Mouse (Mus musculus): Measurements from ENCODE around the gene Hoxb3. TPM values are rescaled to one million over a fixed set of nuclear protein-coding genes. Genes with fewer than 3 reads are reported as not detected.

Hoxb3 gene
- polyA plus RNA-seq, 1 experiment from 2014 or later: 13.9 TPM

DNA sequence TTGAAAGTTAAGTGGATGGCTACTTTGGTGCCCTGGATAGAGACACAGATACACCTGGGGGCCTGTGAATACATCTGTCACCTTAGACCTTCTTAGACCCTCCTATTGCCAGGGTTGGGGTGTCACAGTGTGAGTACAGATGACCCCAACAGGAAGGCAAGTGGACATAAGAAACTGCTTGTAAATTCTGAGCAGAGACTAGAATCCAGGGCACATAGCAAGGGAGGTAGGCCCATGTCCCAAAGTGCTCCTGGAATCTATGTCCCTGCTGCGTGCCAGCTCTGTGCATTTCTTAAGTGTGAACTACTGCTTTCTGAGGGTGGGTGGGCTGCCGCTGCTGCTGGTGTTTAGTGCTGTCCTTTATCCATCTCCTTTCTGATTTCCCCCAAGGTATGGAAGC is 27.7 kb downstream of the Hoxb3 start:
- H3K4me1 ChIP-seq (ENCODE audit: control insufficient read depth, insufficient read depth, low read length): peaks cover 51% of the 10 kb centered on the region
- H3K4me3 ChIP-seq (ENCODE audit: low read depth, low read length): peak overlapping the region; percentile 91
- H3K4me2 ChIP-seq (ENCODE audit: low read depth, low read length): peak overlapping the region; percentile 97
- no peaks in the 10 kb centered on the region for H3K27me3 ChIP-seq (ENCODE audit: control insufficient read depth, insufficient read depth, low read length)
- H3K36me3 ChIP-seq (ENCODE audit: control insufficient read depth, insufficient read depth, low read length): peaks cover 11% of the 10 kb centered on the region
- peak overlapping the region; percentile 100 for H3K27ac ChIP-seq (ENCODE audit: low read depth, low read length)
- no peaks in the 10 kb centered on the region for H3K9me3 ChIP-seq (ENCODE audit: control insufficient read depth, low read length)
- 5% methylated on average over 2 of the region's 2 CpGs for WGBS
- H3K9ac ChIP-seq (replicated peaks; ENCODE audit: low read depth, low read length): peak overlapping the region; percentile 100
- ATAC-seq (ENCODE audit: low read depth): no peak

GRCm38 (mm10) chr11:96351312-96351711 is 28.2 kb downstream of the Hoxb3 start:
- H3K4me3 ChIP-seq (ENCODE audit: low read depth, low read length): peak overlapping the region; percentile 91
- peak overlapping the region; percentile 100 for H3K27ac ChIP-seq (ENCODE audit: low read depth, low read length)
- H3K9me3 ChIP-seq (ENCODE audit: control insufficient read depth, low read length): no peaks in the 10 kb centered on the region
- H3K4me2 ChIP-seq (ENCODE audit: low read depth, low read length): peak overlapping the region; percentile 97
- 2% methylated on average over 11 of the region's 11 CpGs for WGBS
- H3K4me1 ChIP-seq (ENCODE audit: control insufficient read depth, insufficient read depth, low read length): peaks cover 51% of the 10 kb centered on the region
- peaks cover 6% of the 10 kb centered on the region for H3K36me3 ChIP-seq (ENCODE audit: control insufficient read depth, insufficient read depth, low read length)
- H3K9ac ChIP-seq (replicated peaks; ENCODE audit: low read depth, low read length): peak overlapping the region; percentile 100
- no peaks in the 10 kb centered on the region for H3K27me3 ChIP-seq (ENCODE audit: control insufficient read depth, insufficient read depth, low read length)
- peak; percentile 47; the same call in 1 of the 2 replicates for ATAC-seq (ENCODE audit: low read depth)

GRCm38 (mm10) chr11:96351831-96352230 is 28.7 kb downstream of the Hoxb3 start:
- Histone ChIP-seq H3K9ac (replicated peaks; ENCODE audit: low read depth, low read length) (peak overlapping the region; percentile 100), H3K4me1 (ENCODE audit: control insufficient read depth, insufficient read depth, low read length) (peaks cover 48% of the 10 kb centered on the region), H3K4me2 (ENCODE audit: low read depth, low read length) (peak overlapping the region; percentile 97), H3K27me3 (ENCODE audit: control insufficient read depth, insufficient read depth, low read length) (no peaks in the 10 kb centered on the region), H3K27ac (ENCODE audit: low read depth, low read length) (peak overlapping the region; percentile 100), H3K9me3 (ENCODE audit: control insufficient read depth, low read length) (no peaks in the 10 kb centered on the region), H3K36me3 (ENCODE audit: control insufficient read depth, insufficient read depth, low read length) (peaks cover 5% of the 10 kb centered on the region; the same call in 1 of the 2 replicates), H3K4me3 (ENCODE audit: low read depth, low read length) (peak overlapping the region; percentile 91)
- WGBS: 1% methylated on average over 22 of the region's 22 CpGs
- ATAC-seq (ENCODE audit: low read depth): 0 out of 2 replicates have a peak, but pooled peaks have one; percentile 39

DNA sequence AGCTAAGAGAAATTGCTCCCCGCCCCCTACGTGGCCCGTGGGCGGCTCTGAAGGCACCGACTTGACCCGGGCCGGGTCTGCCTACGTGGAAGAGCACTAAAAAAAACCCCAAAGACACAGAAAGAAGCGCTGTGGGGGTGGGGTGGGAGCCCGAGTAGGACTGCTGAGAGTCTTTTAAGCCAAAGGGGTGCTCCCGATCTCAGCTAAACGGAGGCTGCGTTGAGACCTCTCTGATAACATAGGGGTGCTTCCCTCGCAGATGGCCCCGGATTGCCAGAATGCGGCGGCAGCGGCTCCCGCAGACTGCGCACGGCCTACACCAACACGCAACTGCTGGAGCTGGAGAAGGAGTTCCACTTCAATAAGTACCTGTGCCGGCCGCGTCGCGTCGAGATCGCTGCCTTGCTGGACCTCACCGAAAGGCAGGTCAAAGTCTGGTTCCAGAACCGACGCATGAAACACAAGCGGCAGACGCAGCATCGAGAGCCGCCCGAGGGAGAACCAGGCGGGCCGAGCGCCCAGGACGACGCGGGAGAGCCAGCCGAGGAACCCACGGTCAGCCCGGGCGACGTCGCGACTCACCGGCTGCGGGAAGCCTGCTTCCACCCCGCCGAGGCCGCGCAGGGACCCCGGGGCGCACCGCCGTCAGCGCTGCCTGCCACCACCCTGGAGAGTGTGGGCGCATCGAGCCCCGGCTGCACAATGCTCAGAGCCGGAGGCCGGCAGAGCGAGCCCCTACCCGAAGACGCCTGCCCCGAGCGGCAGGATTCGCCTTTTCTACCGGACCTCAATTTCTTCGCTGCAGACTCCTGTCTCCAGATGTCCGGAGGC is 29.8 kb downstream of the Hoxb3 start:
- peaks cover 5% of the 10 kb centered on the region; the same call in 1 of the 2 replicates for H3K36me3 ChIP-seq (ENCODE audit: control insufficient read depth, insufficient read depth, low read length)
- no peaks in the 10 kb centered on the region for H3K9me3 ChIP-seq (ENCODE audit: control insufficient read depth, low read length)
- peak overlapping the region; percentile 97 for H3K4me2 ChIP-seq (ENCODE audit: low read depth, low read length)
- H3K9ac ChIP-seq (replicated peaks; ENCODE audit: low read depth, low read length): peak overlapping the region; percentile 100
- peak overlapping the region; percentile 100 for H3K27ac ChIP-seq (ENCODE audit: low read depth, low read length)
- WGBS: under 1% methylated on average over 51 of the region's 75 CpGs
- peaks cover 40% of the 10 kb centered on the region for H3K4me1 ChIP-seq (ENCODE audit: control insufficient read depth, insufficient read depth, low read length)
- H3K4me3 ChIP-seq (ENCODE audit: low read depth, low read length): peak overlapping the region; percentile 91
- ATAC-seq (ENCODE audit: low read depth): no peak
- no peaks in the 10 kb centered on the region for H3K27me3 ChIP-seq (ENCODE audit: control insufficient read depth, insufficient read depth, low read length)

DNA sequence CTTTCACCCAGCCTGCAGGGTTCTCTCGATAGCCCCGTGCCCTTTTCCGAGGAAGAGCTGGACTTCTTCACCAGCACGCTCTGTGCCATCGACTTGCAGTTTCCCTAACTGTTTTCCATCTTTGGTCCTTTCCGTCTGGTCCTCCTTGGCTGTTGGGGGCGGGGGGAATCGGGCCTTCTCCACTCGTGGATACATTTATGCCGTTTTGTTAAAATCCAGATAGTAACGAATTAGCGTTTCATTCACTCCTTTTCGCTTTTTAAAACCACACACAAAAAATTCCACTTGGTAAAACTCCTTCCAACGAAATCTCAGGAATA is 30.4 kb downstream of the Hoxb3 start:
- Histone ChIP-seq H3K36me3 (ENCODE audit: control insufficient read depth, insufficient read depth, low read length) (peaks cover 5% of the 10 kb centered on the region; the same call in 1 of the 2 replicates), H3K27me3 (ENCODE audit: control insufficient read depth, insufficient read depth, low read length) (no peaks in the 10 kb centered on the region), H3K4me3 (ENCODE audit: low read depth, low read length) (peak overlapping the region; percentile 91), H3K27ac (ENCODE audit: low read depth, low read length) (peak overlapping the region; percentile 100), H3K4me1 (ENCODE audit: control insufficient read depth, insufficient read depth, low read length) (peaks cover 34% of the 10 kb centered on the region), H3K4me2 (ENCODE audit: low read depth, low read length) (peak overlapping the region; percentile 97), H3K9ac (replicated peaks; ENCODE audit: low read depth, low read length) (peak overlapping the region; percentile 100), H3K9me3 (ENCODE audit: control insufficient read depth, low read length) (no peaks in the 10 kb centered on the region)
- no peak for ATAC-seq (ENCODE audit: low read depth)
- WGBS: under 1% methylated on average over 14 of the region's 14 CpGs

- Histone ChIP-seq H3K9me3 (ENCODE audit: control insufficient read depth, low read length) (no peaks in the 10 kb centered on the region), H3K27me3 (ENCODE audit: control insufficient read depth, insufficient read depth, low read length) (no peaks in the 10 kb centered on the region), H3K9ac (replicated peaks; ENCODE audit: low read depth, low read length) (peak overlapping the region; percentile 100), H3K36me3 (ENCODE audit: control insufficient read depth, insufficient read depth, low read length) (peaks cover 5% of the 10 kb centered on the region; the same call in 1 of the 2 replicates), H3K4me3 (ENCODE audit: low read depth, low read length) (peak overlapping the region; percentile 91), H3K27ac (ENCODE audit: low read depth, low read length) (peak overlapping the region; percentile 100), H3K4me2 (ENCODE audit: low read depth, low read length) (peak overlapping the region; percentile 97), H3K4me1 (ENCODE audit: control insufficient read depth, insufficient read depth, low read length) (peaks cover 30% of the 10 kb centered on the region)
- no peak for ATAC-seq (ENCODE audit: low read depth)
- 2% methylated on average over 8 of the region's 8 CpGs for WGBS
These were observed 30.8 kb downstream of the Hoxb3 start for GRCm38 (mm10) chr11:96353939-96354338.

- peaks cover 25% of the 10 kb centered on the region for H3K4me1 ChIP-seq (ENCODE audit: control insufficient read depth, insufficient read depth, low read length)
- peaks cover 5% of the 10 kb centered on the region; the same call in 1 of the 2 replicates for H3K36me3 ChIP-seq (ENCODE audit: control insufficient read depth, insufficient read depth, low read length)
- peak overlapping the region; percentile 97 for H3K4me2 ChIP-seq (ENCODE audit: low read depth, low read length)
- no peaks in the 10 kb centered on the region for H3K27me3 ChIP-seq (ENCODE audit: control insufficient read depth, insufficient read depth, low read length)
- peak overlapping the region; percentile 91 for H3K4me3 ChIP-seq (ENCODE audit: low read depth, low read length)
- H3K9me3 ChIP-seq (ENCODE audit: control insufficient read depth, low read length): no peaks in the 10 kb centered on the region
- no peak for ATAC-seq (ENCODE audit: low read depth)
- H3K27ac ChIP-seq (ENCODE audit: low read depth, low read length): peak overlapping the region; percentile 100
- H3K9ac ChIP-seq (replicated peaks; ENCODE audit: low read depth, low read length): peak overlapping the region; percentile 100
- WGBS: under 1% methylated on average over 25 of the region's 25 CpGs
These were observed 31.2 kb downstream of the Hoxb3 start for GRCm38 (mm10) chr11:96354376-96354775.

- 6% methylated on average over 9 of the region's 9 CpGs for WGBS
- peaks cover 5% of the 10 kb centered on the region; the same call in 1 of the 2 replicates for H3K36me3 ChIP-seq (ENCODE audit: control insufficient read depth, insufficient read depth, low read length)
- H3K4me1 ChIP-seq (ENCODE audit: control insufficient read depth, insufficient read depth, low read length): peaks cover 20% of the 10 kb centered on the region
- peak overlapping the region; percentile 97 for H3K4me2 ChIP-seq (ENCODE audit: low read depth, low read length)
- peak overlapping the region; percentile 100 for H3K27ac ChIP-seq (ENCODE audit: low read depth, low read length)
- peak overlapping the region; percentile 91 for H3K4me3 ChIP-seq (ENCODE audit: low read depth, low read length)
- H3K27me3 ChIP-seq (ENCODE audit: control insufficient read depth, insufficient read depth, low read length): no peaks in the 10 kb centered on the region
- ATAC-seq (ENCODE audit: low read depth): no peak
- H3K9ac ChIP-seq (replicated peaks; ENCODE audit: low read depth, low read length): peak overlapping the region; percentile 100
- H3K9me3 ChIP-seq (ENCODE audit: control insufficient read depth, low read length): no peaks in the 10 kb centered on the region
These were observed 31.7 kb downstream of the Hoxb3 start for GRCm38 (mm10) chr11:96354801-96355311.

DNA sequence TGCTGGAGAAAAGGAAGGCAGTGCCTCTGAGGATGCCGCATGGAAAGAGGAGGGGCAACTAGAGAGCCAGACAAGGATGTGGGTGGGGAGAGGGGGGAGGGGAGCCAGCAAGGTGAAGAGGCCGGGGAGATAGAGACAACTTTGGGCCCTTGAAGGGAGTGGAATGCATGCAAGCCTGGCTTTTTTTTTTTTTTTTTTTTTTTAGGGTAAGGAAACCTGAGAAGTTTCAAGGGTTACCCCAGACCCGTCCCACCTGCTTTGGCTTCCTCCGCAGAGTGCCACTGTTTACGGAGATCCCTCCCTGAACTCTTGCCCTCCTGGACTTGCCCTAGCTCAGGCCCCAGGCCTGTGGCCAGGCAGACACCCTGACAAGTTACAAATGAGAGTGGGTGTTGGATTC is 40.7 kb downstream of the Hoxb3 start:
- WGBS: 18% methylated on average over 5 of the region's 5 CpGs
- no peak overlapping the region for H3K4me3 ChIP-seq (ENCODE audit: low read depth, low read length)
- H3K4me1 ChIP-seq (ENCODE audit: control insufficient read depth, insufficient read depth, low read length): 0 out of 2 replicates have a peak, but pooled peaks cover 12% of the 10 kb centered on the region
- H3K9ac ChIP-seq (replicated peaks; ENCODE audit: low read depth, low read length): no peak overlapping the region
- ATAC-seq (ENCODE audit: low read depth): no peak
- no peaks in the 10 kb centered on the region for H3K36me3 ChIP-seq (ENCODE audit: control insufficient read depth, insufficient read depth, low read length)
- H3K4me2 ChIP-seq (ENCODE audit: low read depth, low read length): no peak overlapping the region
- H3K27ac ChIP-seq (ENCODE audit: low read depth, low read length): no peak overlapping the region
- no peaks in the 10 kb centered on the region for H3K27me3 ChIP-seq (ENCODE audit: control insufficient read depth, insufficient read depth, low read length)
- no peaks in the 10 kb centered on the region for H3K9me3 ChIP-seq (ENCODE audit: control insufficient read depth, low read length)

All from neural tube, embryonic 14.5 days (tissue).